Mouse (Mus musculus) liver, embryonic 14.5 days (tissue): ENCODE results near the gene C1qtnf5.

Experiments
- CTCF ChIP-seq: IDR thresholded peaks from 2 replicates; pipeline ENCODE4 v1.5.1; 2016; ENCODE audit warnings: antibody characterized with exemption, low read depth, control low read depth
- EP300 ChIP-seq: IDR thresholded peaks from 2 replicates; pipeline ENCODE4 v1.6.1; 2016; ENCODE audit warnings: antibody characterized with exemption, low read depth

- no peak for TF ChIP-seq EP300
- no peak for TF ChIP-seq CTCF
Measured at GRCm38 (mm10) chr9:44069252-44069651, 37.8 kb upstream of the C1qtnf5 start.
